23 mouse cellular contexts compared by ENCODE assay signal in the genomic region with DNA sequence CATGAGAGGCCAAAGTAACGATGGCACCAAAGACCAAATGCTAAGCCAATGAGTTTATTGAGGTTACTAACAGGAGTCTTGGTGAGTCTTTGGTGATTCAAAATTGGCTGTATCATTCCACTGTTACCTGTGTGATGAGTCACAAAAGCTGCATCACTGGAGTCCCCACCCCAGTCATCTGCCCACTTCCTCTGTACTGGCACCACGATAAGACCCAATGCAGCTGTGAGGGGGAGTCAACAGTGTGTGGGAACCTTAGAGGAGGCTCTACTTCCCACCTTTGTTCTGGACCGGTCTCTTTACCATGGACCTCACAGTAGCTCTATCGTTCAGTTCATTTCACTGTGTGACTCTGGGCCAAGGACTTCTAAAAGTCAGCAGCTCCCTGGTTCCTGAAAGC.
DNase-seq lines count a peak whose midpoint lies in the region; ATAC-seq lines count a peak whose summit lies in the region.
"Had no signal": no experiment of that assay in that cellular context is flagged by ENCODE, and none has a peak within 500 bp of the region (broad histone marks: within the 10 kb centered on the region; RNA-seq: fewer than 3 reads in every experiment).

No protein-coding gene starts in this region.

- WGBS in forebrain, embryonic 14.5 days = 93% methylated on average over 4 of the region's 4 CpGs

- no peak overlapping the region for H3K4me3 ChIP-seq in forebrain, embryonic 14.5 days (ENCODE audit: low read depth, low read length)
- H3K4me3 ChIP-seq: embryonic facial prominence, embryonic 15.5 days; heart, embryonic 12.5 days; hindbrain, embryonic 13.5 days; intestine, embryonic 15.5 days had no signal

- H3K4me1 ChIP-seq in forebrain, embryonic 14.5 days (ENCODE audit: control insufficient read depth, insufficient read depth, low read length) = no peaks in the 10 kb centered on the region
- H3K4me1 ChIP-seq: embryonic facial prominence, embryonic 15.5 days; heart, embryonic 12.5 days; intestine, embryonic 15.5 days had no signal

- no peaks in the 10 kb centered on the region for H3K36me3 ChIP-seq in forebrain, embryonic 14.5 days (ENCODE audit: control insufficient read depth, insufficient read depth, low read length)
- H3K36me3 ChIP-seq: embryonic facial prominence, embryonic 15.5 days; heart, embryonic 12.5 days; hindbrain, embryonic 13.5 days; intestine, embryonic 15.5 days had no signal

- H3K9me3 ChIP-seq in forebrain, embryonic 14.5 days (replicated peaks; ENCODE audit: control insufficient read depth, low read length) = no peaks in the 10 kb centered on the region
- H3K9me3 ChIP-seq: embryonic facial prominence, embryonic 15.5 days; hindbrain, embryonic 13.5 days; intestine, embryonic 15.5 days had no signal

- H3K27ac ChIP-seq in forebrain, embryonic 14.5 days (ENCODE audit: low read depth, low read length) = no peak overlapping the region
- H3K27ac ChIP-seq: embryonic facial prominence, embryonic 15.5 days; hindbrain, postnatal 0 days; intestine, embryonic 15.5 days had no signal

- no peak overlapping the region for H3K9ac ChIP-seq in forebrain, embryonic 14.5 days (ENCODE audit: low read length)
- H3K9ac ChIP-seq: embryonic facial prominence, embryonic 15.5 days; heart, embryonic 12.5 days; hindbrain, embryonic 13.5 days; intestine, embryonic 15.5 days had no signal

- ATAC-seq in activated CD4-positive, CD25-positive, alpha-beta regulatory T cell, adult 4 months = peak; percentile 57
- 0 out of 2 replicates have a peak, but pooled peaks have one; percentile 32 for ATAC-seq in common myeloid progenitor, adult 5-6 weeks (replicated peaks; ENCODE audit: low read depth, poor library complexity, severe bottlenecking)
- ATAC-seq in frontal cortex, adult (ENCODE audit: low TSS enrichment) = no peak
- ATAC-seq in forebrain, embryonic 14.5 days = no peak
- ATAC-seq: forebrain, embryonic 16.5 days; hindbrain, postnatal 0 days; intestine, embryonic 15.5 days had no signal

- H3K4me2 ChIP-seq in forebrain, embryonic 14.5 days (ENCODE audit: low read length) = no peak overlapping the region
- H3K4me2 ChIP-seq: embryonic facial prominence, embryonic 15.5 days; heart, embryonic 12.5 days; hindbrain, embryonic 13.5 days; intestine, embryonic 15.5 days had no signal

- peak; percentile 86 for DNase-seq in thymus, postnatal 0 days (ENCODE audit: low spot score)
- DNase-seq in thymus, postnatal 36 days = peak; percentile 44 to 64
- no peak for DNase-seq in cerebellum, postnatal 4 days (ENCODE audit: low spot score in 2 of 2)
- DNase-seq in forebrain, embryonic 14.5 days (ENCODE audit: low spot score) = no peak
- DNase-seq: adrenal gland, postnatal 14 days; cerebellum, adult 11-12 months; cerebellum, adult 9-11 months; cerebellum, postnatal 36 days; embryo, embryonic 11 days; gastrocnemius, postnatal 10 days; heart, adult 18-20 months; heart, postnatal 10 days; heart, postnatal 4 days; kidney, adult 2 months had no signal

- H3K27me3 ChIP-seq in forebrain, embryonic 14.5 days (replicated peaks; ENCODE audit: control insufficient read depth, insufficient read depth, low read length) = no peaks in the 10 kb centered on the region
- H3K27me3 ChIP-seq: embryonic facial prominence, embryonic 15.5 days; heart, embryonic 12.5 days; hindbrain, embryonic 13.5 days; intestine, embryonic 15.5 days had no signal

Comparison
In these comparisons a context has a peak if more than half of its experiments do, and no peak if none do; other contexts are left out.
1. ATAC-seq: peak in activated CD4-positive, CD25-positive, alpha-beta regulatory T cell, adult 4 months (single experiment) and common myeloid progenitor, adult 5-6 weeks (single experiment); none in frontal cortex, adult (single experiment) and forebrain, embryonic 14.5 days (single experiment).
2. DNase-seq: peak in thymus, postnatal 0 days (single experiment) and thymus, postnatal 36 days (2 of 2); none in cerebellum, postnatal 4 days (0 of 2) and forebrain, embryonic 14.5 days (single experiment).